Mouse (Mus musculus) erythroblast, embryonic 14.5 days (primary cell): Measurements from ENCODE around the gene Syne2.

ENCODE experiments used
- GATA1 ChIP-seq: IDR thresholded peaks from 2 replicates; pipeline ENCODE4 v1.6.1; 2012; ENCODE audit warnings: low read length, inconsistent platforms, mixed read lengths
- TAL1 ChIP-seq: IDR thresholded peaks from 3 replicates; pipeline ENCODE4 v1.6.1; 2012; ENCODE audit warnings: low read length, inconsistent platforms, mixed read lengths

- TF ChIP-seq GATA1, result no peak
- TF ChIP-seq TAL1, result no peak
Observed at GRCm38 (mm10) chr12:75901721-75902120, 83.8 kb downstream of the Syne2 start.
